Mouse (Mus musculus): ENCODE measurements around the gene Cldn3. TPM values are rescaled to one million over a fixed set of nuclear protein-coding genes. Genes with fewer than 3 reads are reported as not detected.

The Cldn3 gene
- total RNA-seq, 2 experiments from 2014 or later = 0.71 to 0.77 TPM

DNA sequence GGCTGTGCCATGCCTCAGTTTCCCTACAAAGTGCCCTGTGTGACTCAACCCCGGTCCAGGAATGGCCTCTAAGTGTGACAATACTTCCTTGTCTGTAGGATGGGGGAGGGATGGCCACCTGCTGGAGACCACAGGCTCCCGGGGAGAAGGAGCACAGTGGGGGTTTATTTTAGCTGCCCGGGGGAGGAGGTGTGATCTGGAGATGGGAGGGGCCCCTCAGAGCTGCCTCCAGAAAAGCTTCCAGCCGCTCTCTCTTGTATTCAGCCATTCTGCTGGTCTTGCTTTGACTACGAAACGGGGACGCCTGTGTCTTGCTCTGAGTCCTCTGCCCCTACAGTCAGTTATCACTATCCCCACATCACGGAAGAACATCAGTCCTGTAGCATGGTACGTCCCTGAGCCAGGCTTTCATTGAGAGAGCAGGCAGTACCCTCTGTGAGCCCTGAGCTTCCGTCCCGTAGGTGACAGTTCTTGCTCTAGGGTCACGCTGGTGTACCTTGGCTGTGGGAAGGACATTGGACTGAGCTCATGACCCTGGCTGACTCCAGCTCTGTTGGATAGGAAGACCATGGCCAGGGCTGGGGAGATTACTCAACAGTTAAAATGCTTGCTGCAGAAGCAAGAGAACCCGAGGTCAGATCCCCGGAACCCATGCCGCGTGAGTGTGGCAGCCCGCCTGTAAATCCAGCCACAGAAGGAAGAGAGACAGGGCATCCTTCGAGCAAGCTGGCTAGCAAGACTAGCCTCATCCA, 49.8 kb downstream of the Cldn3 start:
- DNase-seq = no peak

Other genes with a start within 250 kb of the Cldn3 start
- gene Eln, start 238.9 kb upstream of the Cldn3 start, total RNA-seq (2021) = 1,000 to 10,000 TPM in 1 of 2 experiments, 100 to 1,000 TPM in 1; 932 to 1,129 TPM
- gene Tmem270, start 79.5 kb upstream of the Cldn3 start, total RNA-seq (2021) = not detected
- not detected for gene Cldn13, start 70.7 kb upstream of the Cldn3 start, total RNA-seq (2021)
- gene Mettl27, start 53.8 kb upstream of the Cldn3 start, total RNA-seq (2021) = 1 to 10 TPM; 6.2 to 7.1 TPM
- under 1 TPM in 1 of 2 experiments, not detected in 1; 0.14 TPM for gene Cldn4, start 39.3 kb upstream of the Cldn3 start, total RNA-seq (2021)
- 10 to 100 TPM; 55.0 to 59.6 TPM for gene Abhd11, start 22.9 kb downstream of the Cldn3 start, total RNA-seq (2021)
- gene Stx1a, start 37.3 kb downstream of the Cldn3 start, total RNA-seq (2021) = 1 to 10 TPM; 5.6 to 6.0 TPM
- gene Dnajc30, start 78.0 kb downstream of the Cldn3 start, total RNA-seq (2021) = 10 to 100 TPM; 24.8 to 26.6 TPM
- gene Bud23, start 78.7 kb downstream of the Cldn3 start, total RNA-seq (2021) = 10 to 100 TPM; 28.5 to 37.0 TPM
- 1 to 10 TPM; 2.8 to 2.9 TPM for gene Vps37d, start 92.1 kb downstream of the Cldn3 start, total RNA-seq (2021)
- 1 to 10 TPM; 8.4 to 9.6 TPM for gene Mlxipl, start 103.7 kb downstream of the Cldn3 start, total RNA-seq (2021)
- gene Tbl2, start 163.4 kb downstream of the Cldn3 start, total RNA-seq (2021) = 10 to 100 TPM; 15.8 to 18.4 TPM
- gene Bcl7b, start 182.1 kb downstream of the Cldn3 start, total RNA-seq (2021) = 10 to 100 TPM; 31.1 to 31.9 TPM
- gene Baz1b, start 201.1 kb downstream of the Cldn3 start, total RNA-seq (2021) = 10 to 100 TPM; 53.9 to 54.3 TPM

All from heart, postnatal 4 days (tissue).